Mouse (Mus musculus) kidney, embryonic 15.5 days (tissue): ENCODE measurements around the gene Trim72. TPM values are rescaled to one million over a fixed set of nuclear protein-coding genes. Genes with fewer than 3 reads are reported as not detected.
A peak's percentile ranks its signal among the peaks of the same experiment; 100 is the strongest.
"Not testable (repeated sequence)": the region's sequence is repeated elsewhere in the genome, so short reads cannot be mapped to it uniquely, and the experiment has no call there.

ENCODE experiments used
- ATAC-seq: fragments of 200-750 bp; cut with Nextera tagmentation; replicated peaks from 2 replicates; pipeline ENCODE4 v1.8.0; 2017; ENCODE audit warnings: moderate TSS enrichment; ENCODE audit not compliant: low FRiP score
- H3K27ac ChIP-seq: fragments of 300-500 bp; sonication (generic); 2 replicates; pipeline ENCODE4 v1.5.1; 2015; ENCODE audit warnings: mild to moderate bottlenecking, inconsistent platforms
- H3K27me3 ChIP-seq: fragments of 300-500 bp; sonication (generic); 2 replicates; pipeline ENCODE4 v1.6.1; 2015; ENCODE audit warnings: inconsistent platforms
- H3K36me3 ChIP-seq: fragments of 300-500 bp; sonication (generic); 2 replicates; pipeline ENCODE4 v1.6.1; 2015; ENCODE audit warnings: inconsistent platforms
- H3K4me1 ChIP-seq: fragments of 300-500 bp; sonication (generic); 2 replicates; pipeline ENCODE4 v1.6.1; 2015; ENCODE audit warnings: inconsistent platforms
- H3K4me2 ChIP-seq: fragments of 300-500 bp; sonication (generic); 2 replicates; pipeline ENCODE4 v1.6.1; 2015; ENCODE audit warnings: moderate library complexity, mild to moderate bottlenecking, inconsistent platforms
- H3K4me3 ChIP-seq: fragments of 300-500 bp; sonication (generic); replicated peaks from 2 replicates; pipeline ENCODE4 v1.5.1; 2015; ENCODE audit warnings: mild to moderate bottlenecking, inconsistent platforms
- H3K9ac ChIP-seq: fragments of 300-500 bp; sonication (generic); 2 replicates; pipeline ENCODE4 v1.6.1; 2015; ENCODE audit warnings: mild to moderate bottlenecking, inconsistent platforms
- H3K9me3 ChIP-seq: fragments of 300-500 bp; sonication (generic); replicated peaks from 2 replicates; pipeline ENCODE4 v1.6.1; 2016; ENCODE audit warnings: inconsistent platforms
- WGBS: fragments of 180-500 bp; shearing (Covaris S2); methylation state at CpG from one replicate; pipeline ENCODE4 v1.1.7; 2015; ENCODE audit warnings: mixed read lengths; 5-methylcytosine and 5-hydroxymethylcytosine counted together
- polyA plus RNA-seq: library from polyadenylated mRNA; unstranded; fragments of >200 nt; fragmentation: Nextera tagmentation; extraction: Ambion mirVana; gene quantifications from 2 replicates; pipeline ENCODE4 v1.2.1, GENCODE M21; 2015

Trim72 gene
- polyA plus RNA-seq, 1 experiment from 2014 or later: 0.31 TPM

- ATAC-seq: no peak
- H3K9ac ChIP-seq: no peak overlapping the region
- H3K4me3 ChIP-seq: no peak overlapping the region
- no peaks in the 10 kb centered on the region for H3K36me3 ChIP-seq
- no peaks in the 10 kb centered on the region for H3K4me1 ChIP-seq
- no peak overlapping the region for H3K4me2 ChIP-seq
- no peak overlapping the region for H3K27ac ChIP-seq
- H3K9me3 ChIP-seq: no peaks in the 10 kb centered on the region
- WGBS: 90% methylated on average over 13 of the region's 13 CpGs
- no peaks in the 10 kb centered on the region for H3K27me3 ChIP-seq
Observed at GRCm38 (mm10) chr7:128013116-128013515, 9.4 kb downstream of the Trim72 start.

GRCm38 (mm10) chr7:128016134-128016533 lies 12.4 kb downstream of the Trim72 start:
- H3K4me3 ChIP-seq, H3K9me3 ChIP-seq, ATAC-seq, H3K9ac ChIP-seq, H3K4me1 ChIP-seq, H3K36me3 ChIP-seq, H3K27me3 ChIP-seq, H3K4me2 ChIP-seq, H3K27ac ChIP-seq: not testable (repeated sequence)
- 82% methylated on average over 5 of the region's 5 CpGs for WGBS

- Histone ChIP-seq H3K9ac (no peak overlapping the region), H3K9me3 (no peaks in the 10 kb centered on the region), H3K27ac (no peak overlapping the region), H3K4me1 (no peaks in the 10 kb centered on the region), H3K36me3 (no peaks in the 10 kb centered on the region), H3K4me2 (no peak overlapping the region), H3K4me3 (no peak overlapping the region), H3K27me3 (no peaks in the 10 kb centered on the region)
- 83% methylated on average over 6 of the region's 6 CpGs for WGBS
- no peak for ATAC-seq
Observed at GRCm38 (mm10) chr7:128016650-128017049, 12.9 kb downstream of the Trim72 start.

GRCm38 (mm10) chr7:128018275-128018674 lies 14.5 kb downstream of the Trim72 start:
- no peak overlapping the region for H3K4me3 ChIP-seq
- WGBS: 94% methylated on average over 3 of the region's 3 CpGs
- H3K36me3 ChIP-seq: no peaks in the 10 kb centered on the region
- no peaks in the 10 kb centered on the region for H3K4me1 ChIP-seq
- H3K9ac ChIP-seq: no peak overlapping the region
- H3K4me2 ChIP-seq: no peak overlapping the region
- no peaks in the 10 kb centered on the region for H3K9me3 ChIP-seq
- H3K27me3 ChIP-seq: no peaks in the 10 kb centered on the region
- no peak for ATAC-seq
- no peak overlapping the region for H3K27ac ChIP-seq

- Histone ChIP-seq H3K4me3 (no peak overlapping the region), H3K9me3 (no peaks in the 10 kb centered on the region), H3K4me2 (no peak overlapping the region), H3K27me3 (no peaks in the 10 kb centered on the region), H3K36me3 (no peaks in the 10 kb centered on the region), H3K4me1 (no peaks in the 10 kb centered on the region), H3K27ac (no peak overlapping the region), H3K9ac (no peak overlapping the region)
- 80% methylated on average over 2 of the region's 2 CpGs for WGBS
- ATAC-seq: no peak
Observed at GRCm38 (mm10) chr7:128019187-128019586, 15.4 kb downstream of the Trim72 start.

- Histone ChIP-seq H3K4me2 (no peak overlapping the region), H3K9me3 (no peaks in the 10 kb centered on the region), H3K36me3 (no peaks in the 10 kb centered on the region), H3K9ac (no peak overlapping the region), H3K4me1 (no peaks in the 10 kb centered on the region), H3K4me3 (no peak overlapping the region), H3K27me3 (no peaks in the 10 kb centered on the region), H3K27ac (no peak overlapping the region)
- ATAC-seq: no peak
- 59% methylated on average over 8 of the region's 8 CpGs for WGBS
Observed at GRCm38 (mm10) chr7:128022974-128023373, 19.2 kb downstream of the Trim72 start.

- Histone ChIP-seq H3K4me1 (no peaks in the 10 kb centered on the region), H3K27me3 (no peaks in the 10 kb centered on the region), H3K4me3 (no peak overlapping the region), H3K9me3 (no peaks in the 10 kb centered on the region), H3K27ac (no peak overlapping the region), H3K36me3 (no peaks in the 10 kb centered on the region), H3K4me2 (no peak overlapping the region), H3K9ac (no peak overlapping the region)
- 89% methylated on average over 4 of the region's 4 CpGs for WGBS
- ATAC-seq: no peak
Observed at GRCm38 (mm10) chr7:128023565-128023964, 19.8 kb downstream of the Trim72 start.

GRCm38 (mm10) chr7:128024364-128024763 lies 20.6 kb downstream of the Trim72 start:
- Histone ChIP-seq H3K4me2 (no peak overlapping the region), H3K9ac (no peak overlapping the region), H3K36me3 (no peaks in the 10 kb centered on the region), H3K4me3 (no peak overlapping the region), H3K4me1 (no peaks in the 10 kb centered on the region), H3K27me3 (no peaks in the 10 kb centered on the region), H3K27ac (no peak overlapping the region), H3K9me3 (no peaks in the 10 kb centered on the region)
- no peak for ATAC-seq
- 91% methylated on average over 9 of the region's 9 CpGs for WGBS

DNA sequence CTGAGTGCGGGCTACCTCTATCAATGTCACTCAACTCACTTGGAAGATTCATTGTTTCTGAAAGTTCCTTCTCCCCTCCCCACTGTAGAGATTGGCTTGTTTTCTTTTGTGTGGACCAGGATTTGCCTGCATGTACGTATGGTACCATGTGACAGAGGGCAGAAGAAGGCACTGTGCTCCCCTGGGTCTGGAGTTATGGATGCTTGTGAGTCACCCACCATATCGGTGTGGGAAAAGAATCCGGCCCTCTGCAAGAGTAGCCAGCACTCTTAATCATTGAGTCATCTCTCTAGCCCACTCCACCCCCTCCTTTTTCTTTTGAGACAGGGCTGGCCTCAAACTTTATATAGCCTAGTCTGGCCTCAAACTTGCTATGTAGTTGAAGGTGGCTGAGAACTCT lies 21.2 kb downstream of the Trim72 start:
- Histone ChIP-seq H3K9me3 (no peaks in the 10 kb centered on the region), H3K4me3 (no peak overlapping the region), H3K9ac (no peak overlapping the region), H3K36me3 (no peaks in the 10 kb centered on the region), H3K4me2 (no peak overlapping the region), H3K27me3 (no peaks in the 10 kb centered on the region), H3K4me1 (no peaks in the 10 kb centered on the region), H3K27ac (no peak overlapping the region)
- WGBS: 76% methylated on average over 4 of the region's 4 CpGs
- no peak for ATAC-seq

DNA sequence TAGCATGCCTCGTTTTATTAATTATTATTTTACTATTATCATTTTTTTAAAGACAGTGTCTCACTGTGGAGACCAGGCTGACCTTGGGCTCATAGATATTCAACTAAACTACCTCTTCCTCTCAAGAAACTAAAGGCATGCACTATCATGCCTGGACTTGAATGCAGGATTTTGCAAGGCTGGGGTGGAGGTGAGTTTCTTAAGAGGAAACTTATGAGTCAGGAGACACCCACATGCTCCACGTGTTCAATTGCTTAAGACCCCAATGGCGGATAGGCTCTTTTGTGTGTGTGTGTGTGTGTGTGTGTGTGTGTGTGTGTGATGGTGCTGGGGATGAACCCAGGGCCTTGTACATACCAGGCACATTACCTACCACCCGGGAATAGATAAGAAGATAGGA lies 21.6 kb downstream of the Trim72 start:
- no peaks in the 10 kb centered on the region for H3K9me3 ChIP-seq
- no peaks in the 10 kb centered on the region for H3K36me3 ChIP-seq
- 87% methylated on average over 4 of the region's 4 CpGs for WGBS
- no peaks in the 10 kb centered on the region for H3K27me3 ChIP-seq
- H3K4me1 ChIP-seq: no peaks in the 10 kb centered on the region
- no peak overlapping the region for H3K4me2 ChIP-seq
- H3K4me3 ChIP-seq: no peak overlapping the region
- no peak overlapping the region for H3K9ac ChIP-seq
- no peak overlapping the region for H3K27ac ChIP-seq
- no peak for ATAC-seq

DNA sequence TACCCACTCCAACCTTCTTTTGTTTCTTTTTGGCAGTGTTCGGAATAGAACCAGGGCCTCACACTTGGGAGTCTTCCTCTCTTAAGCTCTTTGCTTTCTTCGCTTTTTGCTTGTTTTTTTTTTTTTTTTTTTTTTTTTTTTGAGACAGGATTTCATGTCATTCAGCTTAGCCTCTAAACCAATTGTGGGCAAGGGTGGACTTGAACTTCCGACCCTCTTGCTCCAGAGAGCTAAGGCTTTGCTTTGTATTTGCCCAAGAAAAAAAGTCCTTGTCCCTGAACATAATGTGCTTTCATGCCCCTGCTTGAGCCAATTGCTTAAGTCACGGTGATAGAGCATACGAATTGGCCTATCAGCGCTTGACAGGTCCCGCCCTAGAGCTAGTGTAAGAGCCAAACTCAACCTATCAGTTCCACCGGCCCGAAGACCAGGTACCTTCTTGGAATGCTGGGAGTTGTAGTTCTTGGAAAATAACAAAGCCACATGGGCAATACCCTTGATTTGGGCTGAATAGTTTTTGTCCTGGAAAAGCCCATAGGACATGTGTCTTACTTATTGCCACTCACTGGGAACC lies 27.7 kb downstream of the Trim72 start:
- no peaks in the 10 kb centered on the region for H3K9me3 ChIP-seq
- no peaks in the 10 kb centered on the region for H3K4me1 ChIP-seq
- no peak overlapping the region for H3K4me3 ChIP-seq
- no peak overlapping the region for H3K4me2 ChIP-seq
- H3K36me3 ChIP-seq: no peaks in the 10 kb centered on the region
- peak; percentile 73; the same call in 1 of the 2 replicates for ATAC-seq
- no peak overlapping the region for H3K27ac ChIP-seq
- 42% methylated on average over 9 of the region's 9 CpGs for WGBS
- H3K9ac ChIP-seq: no peak overlapping the region
- H3K27me3 ChIP-seq: no peaks in the 10 kb centered on the region

GRCm38 (mm10) chr7:128032290-128032988 lies 28.7 kb downstream of the Trim72 start:
- Histone ChIP-seq H3K27ac (no peak overlapping the region), H3K4me1 (no peaks in the 10 kb centered on the region), H3K4me2 (no peak overlapping the region), H3K9me3 (no peaks in the 10 kb centered on the region), H3K27me3 (no peaks in the 10 kb centered on the region), H3K9ac (no peak overlapping the region), H3K4me3 (no peak overlapping the region), H3K36me3 (no peaks in the 10 kb centered on the region)
- 85% methylated on average over 5 of the region's 5 CpGs for WGBS
- ATAC-seq: no peak

DNA sequence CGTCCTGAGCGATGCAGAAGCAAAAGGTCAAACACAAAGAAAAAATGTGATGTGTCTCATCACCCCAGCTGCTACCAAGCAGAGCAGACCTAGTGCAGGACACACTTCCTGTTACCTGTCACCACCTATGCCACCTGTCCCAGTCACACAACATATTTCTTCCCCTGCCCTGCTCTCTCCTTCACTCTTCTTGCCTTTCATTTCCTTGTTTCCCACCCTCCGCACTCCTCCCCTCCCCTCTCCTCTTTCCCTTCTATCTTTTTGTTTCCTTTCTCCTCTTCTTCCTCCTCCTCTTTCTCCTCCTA lies 29.2 kb downstream of the Trim72 start:
- H3K36me3 ChIP-seq: no peaks in the 10 kb centered on the region
- H3K9me3 ChIP-seq: no peaks in the 10 kb centered on the region
- ATAC-seq: no peak
- no peak overlapping the region for H3K9ac ChIP-seq
- H3K27ac ChIP-seq: no peak overlapping the region
- no peaks in the 10 kb centered on the region for H3K4me1 ChIP-seq
- 91% methylated on average over 3 of the region's 3 CpGs for WGBS
- H3K4me2 ChIP-seq: no peak overlapping the region
- no peak overlapping the region for H3K4me3 ChIP-seq
- no peaks in the 10 kb centered on the region for H3K27me3 ChIP-seq
